Mouse (Mus musculus): ENCODE measurements at regions not wholly inside any gene's neighbourhood (a gene's known extent, or its start where the extent isn't known, plus 50 kb on each side); places are given as distances from the start of the nearest gene placed in this dataset.

DNA sequence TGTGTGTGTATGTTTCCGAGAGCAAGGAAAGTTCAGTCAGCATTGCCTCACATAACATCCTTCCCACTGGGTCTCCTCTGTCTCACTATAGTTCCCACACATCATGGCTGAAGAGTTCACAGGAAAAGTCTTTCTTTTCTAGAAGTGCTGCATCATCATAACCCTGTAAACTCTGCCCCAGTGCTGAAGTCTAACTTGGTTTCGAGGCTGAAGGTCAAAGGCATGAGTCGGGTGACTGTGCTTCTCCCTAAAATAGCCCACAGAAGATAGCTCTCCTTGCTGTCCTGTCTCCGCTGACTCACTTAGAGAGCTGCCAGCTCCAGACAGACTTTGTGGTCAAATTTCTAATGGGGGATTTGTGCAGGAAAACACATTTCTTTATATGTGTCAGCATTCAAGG lies 201.4 kb upstream of the Snx7 start:
- TF ChIP-seq POLR2A (IDR thresholded peaks at IDR 0.05; ENCODE audit: insufficient read length, low read depth) (no peak), MAX (IDR thresholded peaks at IDR 0.05; ENCODE audit: low read depth) (no peak), MYOG (IDR thresholded peaks at IDR 0.05; ENCODE audit: control insufficient read depth in 1 of 3, insufficient read depth in 1 of 3, insufficient read length in 2 of 3, low read depth in 2 of 3) (no peak), TCF12 (IDR thresholded peaks at IDR 0.05; ENCODE audit: insufficient read depth, poor library complexity, severe bottlenecking) (no peak), MYOD1 (IDR thresholded peaks at IDR 0.05; ENCODE audit: control insufficient read depth in 1 of 3, insufficient read length in 2 of 3, low read depth in 2 of 3) (no peak), POLR2AphosphoS2 (IDR thresholded peaks at IDR 0.05; ENCODE audit: insufficient read length, low read depth) (no peak), USF1 (IDR thresholded peaks at IDR 0.05; ENCODE audit: low read depth) (no peak)

All from myocyte (in vitro differentiated cells).